Mouse (Mus musculus) forebrain, embryonic 14.5 days (tissue): ENCODE data around the gene Amigo2. TPM values are rescaled to one million over a fixed set of nuclear protein-coding genes. Genes with fewer than 3 reads are reported as not detected.

Source experiments
- ATAC-seq: fragments of 200-750 bp; cut with Nextera tagmentation; 2 replicates; pipeline ENCODE4 v1.8.0; 2017; ENCODE audit warnings: mild to moderate bottlenecking, moderate library complexity
- DNase-seq: peaks from one replicate; pipeline ENCODE4 v3.0.0-alpha.2; 2015; ENCODE audit warnings: low spot score
- H3K27ac ChIP-seq: fragments of 300-500 bp; sonication (generic); 2 replicates; pipeline ENCODE4 v1.5.1; 2014; ENCODE audit warnings: low read depth, mild to moderate bottlenecking, control low read depth, low read length, moderate library complexity
- H3K27me3 ChIP-seq: fragments of 300-500 bp; sonication (generic); replicated peaks from 2 replicates; pipeline ENCODE4 v1.6.1; 2014; ENCODE audit warnings: low read length, control low read depth, mixed read lengths; ENCODE audit not compliant: control insufficient read depth, insufficient read depth
- H3K36me3 ChIP-seq: fragments of 300-500 bp; sonication (generic); 2 replicates; pipeline ENCODE4 v1.6.1; 2014; ENCODE audit warnings: low read length, control low read depth; ENCODE audit not compliant: control insufficient read depth, insufficient read depth
- H3K4me1 ChIP-seq: fragments of 300-500 bp; sonication (generic); 2 replicates; pipeline ENCODE4 v1.6.1; 2014; ENCODE audit warnings: antibody characterized with exemption, low read length, control low read depth; ENCODE audit not compliant: control insufficient read depth, insufficient read depth
- H3K4me2 ChIP-seq: fragments of 300-500 bp; sonication (generic); 2 replicates; pipeline ENCODE4 v1.6.1; 2014; ENCODE audit warnings: mild to moderate bottlenecking, control low read depth, low read length
- H3K4me3 ChIP-seq: fragments of 300-500 bp; sonication (generic); 2 replicates; pipeline ENCODE4 v1.5.1; 2014; ENCODE audit warnings: low read depth, low read length, control low read depth
- H3K9ac ChIP-seq: fragments of 300-500 bp; sonication (generic); 2 replicates; pipeline ENCODE4 v1.6.1; 2014; ENCODE audit warnings: mild to moderate bottlenecking, low read length, control low read depth, moderate library complexity
- H3K9me3 ChIP-seq: fragments of 300-500 bp; sonication (generic); replicated peaks from 2 replicates; pipeline ENCODE4 v1.6.1; 2016; ENCODE audit warnings: low read length, control low read depth, mixed read lengths; ENCODE audit not compliant: control insufficient read depth
- WGBS: fragments of 180-500 bp; shearing (Covaris S2); extraction: QIAGEN DNeasy Blood & Tissue Kit; methylation state at CpG from one replicate; pipeline ENCODE4 v1.1.7; 2014; 5-methylcytosine and 5-hydroxymethylcytosine counted together
- polyA plus RNA-seq: library from polyadenylated mRNA; unstranded; fragments of >200 nt; fragmentation: Nextera tagmentation; extraction: Ambion mirVana; gene quantifications from 2 replicates; pipeline ENCODE4 v1.2.1, GENCODE M21; 2014

Amigo2 gene
- polyA plus RNA-seq, 1 experiment from 2014 or later, result 5.9 TPM

GRCm38 (mm10) chr15:97246256-97246655 lies 831 bp downstream of the Amigo2 start:
- no peak for ATAC-seq
- H3K27ac ChIP-seq, result no peak overlapping the region
- peak overlapping the region; percentile 86 for H3K4me2 ChIP-seq
- peak overlapping the region; percentile 17; the same call in 1 of the 2 replicates for H3K9ac ChIP-seq
- peak overlapping the region; percentile 77 for H3K4me3 ChIP-seq
- 25% methylated on average over 14 of the region's 14 CpGs for WGBS
- peaks cover 3% of the 10 kb centered on the region; the same call in 1 of the 2 replicates for H3K4me1 ChIP-seq
- peaks cover 14% of the 10 kb centered on the region; the same call in 1 of the 2 replicates for H3K27me3 ChIP-seq
- DNase-seq, result no peak
- H3K36me3 ChIP-seq, result no peaks in the 10 kb centered on the region
- H3K9me3 ChIP-seq, result no peaks in the 10 kb centered on the region

- ATAC-seq (no peak), DNase-seq (no peak)
- H3K4me1 ChIP-seq, result peaks cover 3% of the 10 kb centered on the region; the same call in 1 of the 2 replicates
- no peaks in the 10 kb centered on the region for H3K36me3 ChIP-seq
- no peak overlapping the region for H3K4me3 ChIP-seq
- no peak overlapping the region for H3K9ac ChIP-seq
- no peak overlapping the region for H3K27ac ChIP-seq
- H3K27me3 ChIP-seq, result peaks cover 14% of the 10 kb centered on the region; the same call in 1 of the 2 replicates
- no peak overlapping the region for H3K4me2 ChIP-seq
- WGBS, result 89% methylated on average over 18 of the region's 18 CpGs
- no peaks in the 10 kb centered on the region for H3K9me3 ChIP-seq
Measured at GRCm38 (mm10) chr15:97245392-97245791, 1.7 kb downstream of the Amigo2 start.

GRCm38 (mm10) chr15:97236943-97237342 lies 10.1 kb downstream of the Amigo2 start:
- DNase-seq, result no peak
- H3K36me3 ChIP-seq, result no peaks in the 10 kb centered on the region
- no peak overlapping the region for H3K4me2 ChIP-seq
- no peak overlapping the region for H3K4me3 ChIP-seq
- ATAC-seq, result no peak
- H3K9ac ChIP-seq, result no peak overlapping the region
- H3K27ac ChIP-seq, result no peak overlapping the region
- no peaks in the 10 kb centered on the region for H3K4me1 ChIP-seq
- no peaks in the 10 kb centered on the region for H3K9me3 ChIP-seq
- WGBS, result 57% methylated on average over 9 of the region's 9 CpGs
- no peaks in the 10 kb centered on the region for H3K27me3 ChIP-seq

- Histone ChIP-seq H3K4me1 (no peaks in the 10 kb centered on the region), H3K4me2 (no peak overlapping the region), H3K36me3 (no peaks in the 10 kb centered on the region), H3K4me3 (no peak overlapping the region), H3K27ac (no peak overlapping the region), H3K9ac (no peak overlapping the region), H3K27me3 (no peaks in the 10 kb centered on the region), H3K9me3 (peaks cover 5% of the 10 kb centered on the region; the same call in 1 of the 2 replicates)
- ATAC-seq, result no peak
- WGBS, result 29% methylated on average over 7 of the region's 7 CpGs
- peak; percentile 66 for DNase-seq
Measured at GRCm38 (mm10) chr15:97235183-97235582, 11.9 kb downstream of the Amigo2 start.

GRCm38 (mm10) chr15:97234076-97234475 lies 13.0 kb downstream of the Amigo2 start:
- 92% methylated on average over 6 of the region's 6 CpGs for WGBS
- Histone ChIP-seq H3K36me3 (no peaks in the 10 kb centered on the region), H3K4me1 (no peaks in the 10 kb centered on the region), H3K4me3 (no peak overlapping the region), H3K27me3 (no peaks in the 10 kb centered on the region), H3K9ac (no peak overlapping the region), H3K4me2 (no peak overlapping the region), H3K27ac (no peak overlapping the region), H3K9me3 (peaks cover 5% of the 10 kb centered on the region; the same call in 1 of the 2 replicates)
- no peak for DNase-seq
- no peak for ATAC-seq

GRCm38 (mm10) chr15:97229494-97230077 lies 17.5 kb downstream of the Amigo2 start:
- Histone ChIP-seq H3K27ac (no peak overlapping the region), H3K36me3 (no peaks in the 10 kb centered on the region), H3K9ac (no peak overlapping the region), H3K4me3 (no peak overlapping the region), H3K27me3 (no peaks in the 10 kb centered on the region), H3K4me2 (no peak overlapping the region), H3K9me3 (peaks cover 5% of the 10 kb centered on the region; the same call in 1 of the 2 replicates), H3K4me1 (no peaks in the 10 kb centered on the region)
- DNase-seq (no peak), ATAC-seq (no peak)
- WGBS, result 90% methylated on average over 11 of the region's 11 CpGs

GRCm38 (mm10) chr15:97224003-97224402 lies 23.1 kb downstream of the Amigo2 start:
- no peaks in the 10 kb centered on the region for H3K36me3 ChIP-seq
- no peak overlapping the region for H3K4me2 ChIP-seq
- H3K27me3 ChIP-seq, result no peaks in the 10 kb centered on the region
- no peak overlapping the region for H3K9ac ChIP-seq
- WGBS, result 89% methylated on average over 8 of the region's 8 CpGs
- no peak overlapping the region for H3K4me3 ChIP-seq
- no peaks in the 10 kb centered on the region for H3K4me1 ChIP-seq
- no peak overlapping the region for H3K27ac ChIP-seq
- H3K9me3 ChIP-seq, result no peaks in the 10 kb centered on the region
- no peak for DNase-seq
- ATAC-seq, result no peak

GRCm38 (mm10) chr15:97223431-97223830 lies 23.7 kb downstream of the Amigo2 start:
- no peak overlapping the region for H3K4me3 ChIP-seq
- no peaks in the 10 kb centered on the region for H3K9me3 ChIP-seq
- H3K27me3 ChIP-seq, result no peaks in the 10 kb centered on the region
- DNase-seq, result no peak
- H3K27ac ChIP-seq, result no peak overlapping the region
- no peak overlapping the region for H3K9ac ChIP-seq
- H3K4me1 ChIP-seq, result no peaks in the 10 kb centered on the region
- H3K36me3 ChIP-seq, result no peaks in the 10 kb centered on the region
- WGBS, result 91% methylated on average over 10 of the region's 10 CpGs
- no peak for ATAC-seq
- no peak overlapping the region for H3K4me2 ChIP-seq

GRCm38 (mm10) chr15:97216843-97217242 lies 30.2 kb downstream of the Amigo2 start:
- over 99% methylated on average over 5 of the region's 5 CpGs for whole genome bisulfite sequencing
- DNase-seq (no peak), ATAC-seq (no peak)
- no peak overlapping the region for H3K9ac ChIP-seq
- H3K27ac ChIP-seq, result no peak overlapping the region
- H3K27me3 ChIP-seq, result no peaks in the 10 kb centered on the region
- no peaks in the 10 kb centered on the region for H3K9me3 ChIP-seq
- H3K4me2 ChIP-seq, result no peak overlapping the region
- H3K4me1 ChIP-seq, result no peaks in the 10 kb centered on the region
- no peaks in the 10 kb centered on the region for H3K36me3 ChIP-seq
- H3K4me3 ChIP-seq, result no peak overlapping the region
